Mouse (Mus musculus) MEL (cell line): ENCODE results near the gene Parp11. TPM values are rescaled to one million over a fixed set of nuclear protein-coding genes. Genes with fewer than 3 reads are reported as not detected.
A peak's percentile ranks its signal among the peaks of the same experiment; 100 is the strongest.

Experiments used
- DNase-seq: peaks from one replicate; pipeline ENCODE4 v3.0.0; 2011; ENCODE audit warnings: low read depth, low spot score
- H3K27ac ChIP-seq: 2 replicates; pipeline ENCODE4 v1.5.1; 2012; ENCODE audit warnings: low read depth, mild to moderate bottlenecking, control low read depth, low read length, moderate library complexity; ENCODE audit not compliant: control insufficient read depth
- H3K27me3 ChIP-seq, 2 experiments: fragments of 150-350 bp in 1 of 2; sonication (generic) in 1 of 2; 2 replicates each; pipeline ENCODE4 v1.6.1; 2012; ENCODE audit warnings: low read length in 2 of 2, mild to moderate bottlenecking in 2 of 2, improper control_type of control experiment in 1 of 2, moderate library complexity in 1 of 2; ENCODE audit not compliant: insufficient read depth in 2 of 2, control insufficient read depth in 1 of 2
- H3K36me3 ChIP-seq, 2 experiments: 2 replicates each; pipeline ENCODE4 v1.6.1; 2012 to 2014; ENCODE audit warnings: low read length in 2 of 2, improper control_type of control experiment in 1 of 2, inconsistent platforms in 1 of 2, mild to moderate bottlenecking in 1 of 2; ENCODE audit not compliant: insufficient read depth in 2 of 2, control insufficient read depth in 1 of 2
- H3K4me1 ChIP-seq, 2 experiments: fragments of 150-350 bp in 1 of 2; sonication (generic) in 1 of 2; 2 replicates each; pipeline ENCODE4 v1.6.1; 2012; ENCODE audit warnings: low read length in 2 of 2, improper control_type of control experiment in 1 of 2, mild to moderate bottlenecking in 1 of 2; ENCODE audit not compliant: insufficient read depth in 2 of 2, control insufficient read depth in 1 of 2
- H3K4me3 ChIP-seq, 2 experiments: fragments of 150-350 bp in 1 of 2; sonication (generic) in 1 of 2; 2 replicates each; pipeline ENCODE4 v1.5.1; 2012; ENCODE audit warnings: low read depth in 2 of 2, low read length in 2 of 2, mild to moderate bottlenecking in 2 of 2, moderate library complexity in 2 of 2, control low read depth in 1 of 2, improper control_type of control experiment in 1 of 2; ENCODE audit not compliant: control insufficient read depth in 1 of 2, insufficient read depth in 1 of 2
- H3K79me2 ChIP-seq: 2 replicates; pipeline ENCODE4 v1.6.1; 2012; ENCODE audit warnings: mild to moderate bottlenecking, low read length, moderate library complexity; ENCODE audit not compliant: control insufficient read depth, poor library complexity, insufficient read depth
- H3K9ac ChIP-seq: 2 replicates; pipeline ENCODE4 v1.6.1; 2012; ENCODE audit warnings: low read depth, mild to moderate bottlenecking, control low read depth, low read length, moderate library complexity; ENCODE audit not compliant: control insufficient read depth, poor library complexity, severe bottlenecking
- H3K9me3 ChIP-seq: fragments of 150-350 bp; sonication (generic); replicated peaks from 2 replicates; pipeline ENCODE4 v1.6.1; 2012; ENCODE audit warnings: mild to moderate bottlenecking, low read length, improper control_type of control experiment, moderate library complexity; ENCODE audit not compliant: insufficient read depth
- CHD1 ChIP-seq: IDR thresholded peaks from 2 replicates; pipeline ENCODE4 v1.6.1; 2012; ENCODE audit warnings: low read depth, mild to moderate bottlenecking, inconsistent platforms, low read length, improper control_type of control experiment
- GABPA ChIP-seq: IDR thresholded peaks from 2 replicates; pipeline ENCODE4 v1.6.1; 2012; ENCODE audit warnings: low read depth, mild to moderate bottlenecking, inconsistent platforms, low read length, improper control_type of control experiment, moderate library complexity
- GATA1 ChIP-seq: IDR thresholded peaks from 2 replicates; pipeline ENCODE4 v1.6.1; 2011; ENCODE audit warnings: low read depth, low read length, improper control_type of control experiment
- HCFC1 ChIP-seq: IDR thresholded peaks from 2 replicates; pipeline ENCODE4 v1.6.1; 2012; ENCODE audit warnings: low read depth, mild to moderate bottlenecking, inconsistent platforms, low read length, improper control_type of control experiment, moderate library complexity
- JUND ChIP-seq: IDR thresholded peaks from 2 replicates; pipeline ENCODE4 v1.6.1; 2011; ENCODE audit warnings: low read depth, mild to moderate bottlenecking, improper control_type of control experiment, low read length
- MAZ ChIP-seq: IDR thresholded peaks from 2 replicates; pipeline ENCODE4 v1.6.1; 2012; ENCODE audit warnings: low read depth, mild to moderate bottlenecking, inconsistent platforms, low read length, improper control_type of control experiment
- MEF2A ChIP-seq: IDR thresholded peaks from 2 replicates; pipeline ENCODE4 v1.6.1; 2014; ENCODE audit warnings: low read depth, mild to moderate bottlenecking, inconsistent platforms, low read length, improper control_type of control experiment; ENCODE audit not compliant: poor library complexity, insufficient replicate concordance, severe bottlenecking; ENCODE audit errors: extremely low read depth
- MXI1 ChIP-seq: IDR thresholded peaks from 2 replicates; pipeline ENCODE4 v1.6.1; 2011; ENCODE audit warnings: mild to moderate bottlenecking, low read depth, low read length, improper control_type of control experiment
- MYB ChIP-seq: IDR thresholded peaks from 2 replicates; pipeline ENCODE4 v1.6.1; 2011; ENCODE audit warnings: mild to moderate bottlenecking, low read depth, low read length, improper control_type of control experiment
- MYC ChIP-seq: IDR thresholded peaks from 2 replicates; pipeline ENCODE4 v1.6.1; 2011; ENCODE audit warnings: low read depth, mild to moderate bottlenecking, low read length, improper control_type of control experiment, moderate library complexity
- RCOR1 ChIP-seq: IDR thresholded peaks from 2 replicates; pipeline ENCODE4 v1.6.1; 2012; ENCODE audit warnings: low read depth, mild to moderate bottlenecking, inconsistent platforms, low read length, improper control_type of control experiment
- SIN3A ChIP-seq: IDR thresholded peaks from 2 replicates; pipeline ENCODE4 v1.6.1; 2012; ENCODE audit warnings: low read length, improper control_type of control experiment, inconsistent platforms
- TAL1 ChIP-seq: IDR thresholded peaks from 2 replicates; pipeline ENCODE4 v1.6.1; 2012; ENCODE audit warnings: mild to moderate bottlenecking, inconsistent platforms, low read length, moderate library complexity, mixed read lengths
- ZNF384 ChIP-seq: IDR thresholded peaks from 2 replicates; pipeline ENCODE4 v1.6.1; 2012; ENCODE audit warnings: low read depth, mild to moderate bottlenecking, inconsistent platforms, low read length, improper control_type of control experiment
- polyA plus RNA-seq, 2 experiments: library from polyadenylated mRNA; stranded (reverse) in 1 of 2; unstranded in 1 of 2; fragments of >175 nt in 1 of 2; fragments of >200 nt in 1 of 2; gene quantifications; 2 replicates each; pipeline versions ENCODE4 v1.2.1 to v1.2.4; 2012; ENCODE audit warnings: low replicate concordance in 2 of 2, low read depth in 1 of 2; ENCODE audit not compliant: insufficient read length in 2 of 2, insufficient read depth in 1 of 2, missing spikeins in 1 of 2
- total RNA-seq: library from RNA; depleted of rRNA; stranded (reverse); fragments of 300-350 nt; gene quantifications from 2 replicates; pipeline ENCODE4 v1.2.3, GENCODE M21; 2012

The Parp11 gene
- total and polyA plus RNA-seq, 3 experiments, result 5.9 to 8.2 TPM; not detected in 1

- TF ChIP-seq MYC (peak; percentile 61; the same call in 1 of the 2 replicates), GABPA (no peak), MAZ (no peak), TAL1 (peak; percentile 90), JUND (no peak), GATA1 (peak; percentile 94), RCOR1 (peak; percentile 90), MEF2A (no peak)
These were observed 2.2 kb upstream of the Parp11 start (continued) for GRCm38 (mm10) chr6:127444466-127444865.

GRCm38 (mm10) chr6:127447686-127448460, 1.2 kb downstream of the Parp11 start:
- Histone ChIP-seq H3K9ac (no peak overlapping the region), H3K27me3 (no peaks in the 10 kb centered on the region), H3K79me2 (no peaks in the 10 kb centered on the region), H3K27ac (no peak overlapping the region), H3K4me3 (no peak overlapping the region), H3K4me1 (peaks cover 11 to 15% of the 10 kb centered on the region in 2 experiments), H3K9me3 (no peaks in the 10 kb centered on the region), H3K36me3 (peaks cover 0 to 17% of the 10 kb centered on the region in 2 experiments; a peak in 2 of 4 replicates)
- TF ChIP-seq HCFC1 (no peak), ZNF384 (0 out of 2 replicates have a peak, but pooled peaks have one; percentile 34), MAZ (no peak), SIN3A (no peak)
- DNase-seq, result no peak

DNA sequence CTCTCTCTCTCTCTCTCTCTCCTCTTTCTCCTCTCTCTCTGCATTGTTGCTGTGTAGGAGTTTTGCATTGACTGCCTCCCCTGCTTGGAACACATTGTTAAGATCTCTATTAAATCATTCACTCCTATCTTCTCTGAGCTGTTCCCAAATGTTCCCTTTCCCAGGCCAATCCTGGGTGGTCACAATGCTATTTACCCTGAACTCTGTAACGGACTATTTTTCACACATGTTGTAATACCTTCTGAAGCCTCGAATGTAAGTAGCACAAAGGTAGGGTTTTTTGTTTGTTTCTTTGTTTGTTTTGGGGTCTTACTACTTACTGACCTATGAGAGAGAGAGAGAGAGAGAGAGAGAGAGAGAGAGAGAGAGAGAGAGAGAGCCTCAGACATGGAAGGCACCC, 2.2 kb downstream of the Parp11 start:
- TF ChIP-seq MXI1 (no peak), MYB (no peak), CHD1 (no peak), MEF2A (no peak)
- TF ChIP-seq, all 39 proteins: peak for 0
- Histone ChIP-seq H3K4me3 (no peak overlapping the region), H3K27ac (no peak overlapping the region), H3K4me1 (peaks cover 8 to 16% of the 10 kb centered on the region in 2 experiments), H3K9ac (no peak overlapping the region), H3K36me3 (peaks cover 0 to 16% of the 10 kb centered on the region in 2 experiments; a peak in 2 of 4 replicates), H3K79me2 (peaks cover 1% of the 10 kb centered on the region; the same call in 1 of the 2 replicates), H3K9me3 (no peaks in the 10 kb centered on the region), H3K27me3 (no peaks in the 10 kb centered on the region)
- DNase-seq, result no peak
